Mouse (Mus musculus) CH12.LX (cell line): Measurements from ENCODE around the gene Mfsd2a.

Experiments
- CTCF ChIP-seq, 2 experiments: IDR thresholded peaks in 1 of 2; conservative IDR thresholded peaks in 1 of 2; 2 replicates each; pipeline ENCODE4 v1.5.1; 2011 to 2012; ENCODE audit warnings: low read depth in 2 of 2, low read length in 2 of 2, improper control_type of control experiment in 1 of 2, inconsistent platforms in 1 of 2, mild to moderate bottlenecking in 1 of 2, moderate library complexity in 1 of 2
- JUN ChIP-seq: IDR thresholded peaks from 2 replicates; pipeline ENCODE4 v1.6.1; 2011; ENCODE audit warnings: low read depth, mild to moderate bottlenecking, low read length, improper control_type of control experiment, moderate library complexity; ENCODE audit not compliant: insufficient read depth
- SMC3 ChIP-seq: IDR thresholded peaks from 2 replicates; pipeline ENCODE4 v1.6.1; 2011; ENCODE audit warnings: low read depth, low read length, improper control_type of control experiment

GRCm38 (mm10) chr4:122947223-122947622 is 13.8 kb downstream of the Mfsd2a start:
- no peak for TF ChIP-seq JUN
- TF ChIP-seq CTCF (conservative IDR thresholded peaks at IDR 0.05 in 1 of 2, IDR thresholded peaks at IDR 0.05 in 1 of 2; ENCODE audit: low read depth in 2 of 2, low read length in 2 of 2), result peak in 1 of 2 experiments; percentile 8; a peak in 1 of 4 replicates
- no peak for TF ChIP-seq SMC3
